Mouse (Mus musculus): Measurements from ENCODE around the gene Mgat3. TPM values are rescaled to one million over a fixed set of nuclear protein-coding genes. Genes with fewer than 3 reads are reported as not detected.

The Mgat3 gene
- polyA plus RNA-seq, 1 experiment from 2014 or later = 12.2 TPM

DNA sequence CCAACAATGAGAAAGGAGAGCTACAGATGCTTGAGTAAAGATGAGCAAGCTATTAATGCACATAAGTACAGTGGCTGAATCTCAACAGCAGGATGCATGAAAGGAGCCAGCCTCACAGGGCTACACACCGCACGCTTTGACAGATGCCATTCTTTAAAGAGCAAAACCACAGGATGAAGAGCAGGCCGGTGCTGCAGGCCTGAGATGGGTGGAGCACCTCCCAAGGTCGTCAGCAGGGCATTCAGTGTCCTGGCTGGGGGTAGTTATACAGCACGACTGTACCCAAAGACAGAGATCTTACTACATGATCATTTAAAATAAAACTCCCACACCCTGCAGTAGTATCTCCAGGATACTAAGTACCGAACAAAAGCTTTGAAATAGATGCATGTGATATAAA, 27.4 kb upstream of the Mgat3 start:
- Histone ChIP-seq H3K27me3 (replicated peaks; ENCODE audit: control insufficient read depth, insufficient read depth, low read length) (no peaks in the 10 kb centered on the region), H3K4me1 (replicated peaks; ENCODE audit: control insufficient read depth, insufficient read depth, low read length) (no peaks in the 10 kb centered on the region), H3K9ac (ENCODE audit: low read depth, low read length) (no peak overlapping the region), H3K4me3 (ENCODE audit: low read depth, low read length) (no peak overlapping the region), H3K27ac (ENCODE audit: low read depth, low read length) (no peak overlapping the region), H3K4me2 (replicated peaks; ENCODE audit: low read depth) (no peak overlapping the region), H3K36me3 (ENCODE audit: control insufficient read depth, insufficient read depth) (peaks cover 22% of the 10 kb centered on the region), H3K9me3 (ENCODE audit: control insufficient read depth) (no peaks in the 10 kb centered on the region)
- TF ChIP-seq CTCF (IDR thresholded peaks at IDR 0.05; ENCODE audit: low read depth) = no peak
- no peak for ATAC-seq
- 58% methylated on average over 6 of the region's 6 CpGs for WGBS

DNA sequence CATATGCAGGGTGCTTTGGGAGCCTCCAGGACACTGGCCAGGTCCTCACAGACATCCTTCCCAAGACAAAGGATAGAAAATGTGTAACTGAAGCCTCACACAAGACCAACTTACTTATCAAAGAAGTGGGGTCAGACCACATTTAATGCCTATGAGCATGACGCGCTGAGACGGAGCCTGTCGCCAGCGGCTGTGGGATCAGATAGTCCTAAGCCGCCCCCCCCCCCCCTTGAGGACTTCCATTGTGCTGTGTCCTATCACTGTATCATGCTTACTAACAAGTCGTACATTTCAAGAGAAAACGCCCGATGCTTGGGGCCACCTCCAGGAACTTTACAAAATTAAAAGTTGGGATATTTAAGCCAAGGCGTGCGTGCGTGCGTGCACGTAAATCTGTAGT, 26.4 kb upstream of the Mgat3 start:
- Histone ChIP-seq H3K36me3 (ENCODE audit: control insufficient read depth, insufficient read depth) (peaks cover 30% of the 10 kb centered on the region), H3K9ac (ENCODE audit: low read depth, low read length) (no peak overlapping the region), H3K4me1 (replicated peaks; ENCODE audit: control insufficient read depth, insufficient read depth, low read length) (no peaks in the 10 kb centered on the region), H3K4me3 (ENCODE audit: low read depth, low read length) (no peak overlapping the region), H3K27ac (ENCODE audit: low read depth, low read length) (no peak overlapping the region), H3K4me2 (replicated peaks; ENCODE audit: low read depth) (no peak overlapping the region), H3K27me3 (replicated peaks; ENCODE audit: control insufficient read depth, insufficient read depth, low read length) (no peaks in the 10 kb centered on the region), H3K9me3 (ENCODE audit: control insufficient read depth) (no peaks in the 10 kb centered on the region)
- ATAC-seq = no peak
- no peak for TF ChIP-seq CTCF (IDR thresholded peaks at IDR 0.05; ENCODE audit: low read depth)
- 92% methylated on average over 14 of the region's 14 CpGs for WGBS

GRCm38 (mm10) chr15:80147511-80147910, 26.0 kb upstream of the Mgat3 start:
- Histone ChIP-seq H3K4me3 (ENCODE audit: low read depth, low read length) (no peak overlapping the region), H3K9ac (ENCODE audit: low read depth, low read length) (no peak overlapping the region), H3K4me1 (replicated peaks; ENCODE audit: control insufficient read depth, insufficient read depth, low read length) (no peaks in the 10 kb centered on the region), H3K36me3 (ENCODE audit: control insufficient read depth, insufficient read depth) (peaks cover 31% of the 10 kb centered on the region), H3K9me3 (ENCODE audit: control insufficient read depth) (no peaks in the 10 kb centered on the region), H3K27me3 (replicated peaks; ENCODE audit: control insufficient read depth, insufficient read depth, low read length) (no peaks in the 10 kb centered on the region), H3K27ac (ENCODE audit: low read depth, low read length) (no peak overlapping the region), H3K4me2 (replicated peaks; ENCODE audit: low read depth) (no peak overlapping the region)
- no peak for TF ChIP-seq CTCF (IDR thresholded peaks at IDR 0.05; ENCODE audit: low read depth)
- WGBS = 60% methylated on average over 5 of the region's 5 CpGs
- no peak for ATAC-seq

GRCm38 (mm10) chr15:80148565-80148964, 25.0 kb upstream of the Mgat3 start:
- Histone ChIP-seq H3K27me3 (replicated peaks; ENCODE audit: control insufficient read depth, insufficient read depth, low read length) (no peaks in the 10 kb centered on the region), H3K27ac (ENCODE audit: low read depth, low read length) (no peak overlapping the region), H3K4me1 (replicated peaks; ENCODE audit: control insufficient read depth, insufficient read depth, low read length) (no peaks in the 10 kb centered on the region), H3K9me3 (ENCODE audit: control insufficient read depth) (no peaks in the 10 kb centered on the region), H3K4me2 (replicated peaks; ENCODE audit: low read depth) (no peak overlapping the region), H3K4me3 (ENCODE audit: low read depth, low read length) (no peak overlapping the region), H3K9ac (ENCODE audit: low read depth, low read length) (no peak overlapping the region), H3K36me3 (ENCODE audit: control insufficient read depth, insufficient read depth) (peaks cover 34% of the 10 kb centered on the region)
- no peak for TF ChIP-seq CTCF (IDR thresholded peaks at IDR 0.05; ENCODE audit: low read depth)
- WGBS = 85% methylated on average over 8 of the region's 8 CpGs
- ATAC-seq = no peak

GRCm38 (mm10) chr15:80149517-80149916, 24.0 kb upstream of the Mgat3 start:
- H3K27ac ChIP-seq (ENCODE audit: low read depth, low read length) = no peak overlapping the region
- no peak for ATAC-seq
- WGBS = 92% methylated on average over 7 of the region's 7 CpGs
- no peak overlapping the region for H3K4me2 ChIP-seq (replicated peaks; ENCODE audit: low read depth)
- H3K36me3 ChIP-seq (ENCODE audit: control insufficient read depth, insufficient read depth) = peaks cover 44% of the 10 kb centered on the region
- H3K4me1 ChIP-seq (replicated peaks; ENCODE audit: control insufficient read depth, insufficient read depth, low read length) = no peaks in the 10 kb centered on the region
- no peak overlapping the region for H3K4me3 ChIP-seq (ENCODE audit: low read depth, low read length)
- no peak overlapping the region for H3K9ac ChIP-seq (ENCODE audit: low read depth, low read length)
- H3K27me3 ChIP-seq (replicated peaks; ENCODE audit: control insufficient read depth, insufficient read depth, low read length) = no peaks in the 10 kb centered on the region
- H3K9me3 ChIP-seq (ENCODE audit: control insufficient read depth) = no peaks in the 10 kb centered on the region
- TF ChIP-seq CTCF (IDR thresholded peaks at IDR 0.05; ENCODE audit: low read depth) = no peak

GRCm38 (mm10) chr15:80152663-80153062, 20.9 kb upstream of the Mgat3 start:
- Histone ChIP-seq H3K27ac (ENCODE audit: low read depth, low read length) (no peak overlapping the region), H3K4me1 (replicated peaks; ENCODE audit: control insufficient read depth, insufficient read depth, low read length) (peaks cover 7% of the 10 kb centered on the region; the same call in 1 of the 2 replicates), H3K9ac (ENCODE audit: low read depth, low read length) (no peak overlapping the region), H3K4me3 (ENCODE audit: low read depth, low read length) (no peak overlapping the region), H3K27me3 (replicated peaks; ENCODE audit: control insufficient read depth, insufficient read depth, low read length) (no peaks in the 10 kb centered on the region), H3K36me3 (ENCODE audit: control insufficient read depth, insufficient read depth) (peaks cover 64% of the 10 kb centered on the region), H3K9me3 (ENCODE audit: control insufficient read depth) (no peaks in the 10 kb centered on the region), H3K4me2 (replicated peaks; ENCODE audit: low read depth) (no peak overlapping the region)
- no peak for ATAC-seq
- 92% methylated on average over 10 of the region's 10 CpGs for WGBS
- TF ChIP-seq CTCF (IDR thresholded peaks at IDR 0.05; ENCODE audit: low read depth) = no peak

- Histone ChIP-seq H3K36me3 (ENCODE audit: control insufficient read depth, insufficient read depth) (peaks cover 68% of the 10 kb centered on the region), H3K4me3 (ENCODE audit: low read depth, low read length) (no peak overlapping the region), H3K4me1 (replicated peaks; ENCODE audit: control insufficient read depth, insufficient read depth, low read length) (peaks cover 18% of the 10 kb centered on the region), H3K9me3 (ENCODE audit: control insufficient read depth) (no peaks in the 10 kb centered on the region), H3K4me2 (replicated peaks; ENCODE audit: low read depth) (no peak overlapping the region), H3K27ac (ENCODE audit: low read depth, low read length) (no peak overlapping the region), H3K9ac (ENCODE audit: low read depth, low read length) (no peak overlapping the region), H3K27me3 (replicated peaks; ENCODE audit: control insufficient read depth, insufficient read depth, low read length) (no peaks in the 10 kb centered on the region)
- TF ChIP-seq CTCF (IDR thresholded peaks at IDR 0.05; ENCODE audit: low read depth) = no peak
- WGBS = 72% methylated on average over 11 of the region's 11 CpGs
- no peak for ATAC-seq
These were observed 19.8 kb upstream of the Mgat3 start for GRCm38 (mm10) chr15:80153757-80154156.

All from intestine, postnatal 0 days (tissue).